Mouse (Mus musculus): ENCODE measurements around the gene Csnk1e. TPM values are rescaled to one million over a fixed set of nuclear protein-coding genes. Genes with fewer than 3 reads are reported as not detected.

Gene Csnk1e
- total RNA-seq, 2 experiments from 2014 or later: 46.6 to 46.7 TPM

- intact Hi-C loops (cut with DNase I; ENCODE audit: low total_unique reads): no loop called here
These were observed 25.8 kb downstream of the Csnk1e start for GRCm38 (mm10) chr15:79429527-79429926.

GRCm38 (mm10) chr15:79428616-79429015 is 26.8 kb downstream of the Csnk1e start:
- intact Hi-C loops (cut with DNase I; ENCODE audit: low total_unique reads): no loop called here
- no peak for DNase-seq

More at GRCm38 (mm10) chr15:79429527-79429926, 25.8 kb downstream of the Csnk1e start:
- DNase-seq: no peak

- intact Hi-C loops (cut with DNase I; ENCODE audit: low total_unique reads): no loop called here
- DNase-seq: no peak
These were observed 27.9 kb downstream of the Csnk1e start for GRCm38 (mm10) chr15:79427516-79427915.

GRCm38 (mm10) chr15:79425516-79425915 is 29.9 kb downstream of the Csnk1e start:
- intact Hi-C loops (cut with DNase I; ENCODE audit: low total_unique reads): no loop called here
- no peak for DNase-seq

- intact Hi-C loops (cut with DNase I; ENCODE audit: low total_unique reads): no loop called here
These were observed 30.8 kb downstream of the Csnk1e start for GRCm38 (mm10) chr15:79424602-79425001.

GRCm38 (mm10) chr15:79422715-79423243 is 32.6 kb downstream of the Csnk1e start:
- intact Hi-C loops (cut with DNase I; ENCODE audit: low total_unique reads): no loop called here

More at GRCm38 (mm10) chr15:79424602-79425001, 30.8 kb downstream of the Csnk1e start:
- no peak for DNase-seq

GRCm38 (mm10) chr15:79418677-79419076 is 36.7 kb downstream of the Csnk1e start:
- peak; percentile 61 for DNase-seq
- intact Hi-C loops (cut with DNase I; ENCODE audit: low total_unique reads): no loop called here

More at GRCm38 (mm10) chr15:79422715-79423243, 32.6 kb downstream of the Csnk1e start:
- no peak for DNase-seq

- no peak for DNase-seq
- intact Hi-C loops (cut with DNase I; ENCODE audit: low total_unique reads): no loop called here
These were observed 37.1 kb downstream of the Csnk1e start for GRCm38 (mm10) chr15:79418265-79418664.

GRCm38 (mm10) chr15:79417379-79417778 is 38.0 kb downstream of the Csnk1e start:
- DNase-seq: no peak

GRCm38 (mm10) chr15:79416460-79417085 is 38.8 kb downstream of the Csnk1e start:
- intact Hi-C loops (cut with DNase I; ENCODE audit: low total_unique reads): no loop called here
- no peak for DNase-seq

More at GRCm38 (mm10) chr15:79417379-79417778, 38.0 kb downstream of the Csnk1e start:
- intact Hi-C loops (cut with DNase I; ENCODE audit: low total_unique reads): no loop called here

GRCm38 (mm10) chr15:79414513-79414912 is 40.9 kb downstream of the Csnk1e start:
- intact Hi-C loops (cut with DNase I; ENCODE audit: low total_unique reads): loop anchor here (5.0 kb wide), 1 partner anchor 53 kb away; no protein-coding TSS in a partner anchor
- DNase-seq: no peak

GRCm38 (mm10) chr15:79413802-79414201 is 41.6 kb downstream of the Csnk1e start:
- DNase-seq: no peak
- intact Hi-C loops (cut with DNase I; ENCODE audit: low total_unique reads): loop anchor here (5.0 kb wide), 1 partner anchor 53 kb away; no protein-coding TSS in a partner anchor

- intact Hi-C loops (cut with DNase I; ENCODE audit: low total_unique reads): loop anchor here (5.0 kb wide), 1 partner anchor 54 kb away; no protein-coding TSS in a partner anchor
These were observed 42.2 kb downstream of the Csnk1e start for GRCm38 (mm10) chr15:79413201-79413600.

GRCm38 (mm10) chr15:79411363-79412065 is 43.9 kb downstream of the Csnk1e start:
- intact Hi-C loops (cut with DNase I; ENCODE audit: low total_unique reads): loop anchor here (5.0 kb wide), 1 partner anchor 56 kb away; no protein-coding TSS in a partner anchor

More at GRCm38 (mm10) chr15:79413201-79413600, 42.2 kb downstream of the Csnk1e start:
- no peak for DNase-seq

GRCm38 (mm10) chr15:79409077-79409573 is 46.2 kb downstream of the Csnk1e start:
- DNase-seq: no peak
- intact Hi-C loops (cut with DNase I; ENCODE audit: low total_unique reads): loop anchor here (5.0 kb wide), 1 partner anchor 43 kb away; no protein-coding TSS in a partner anchor

More at GRCm38 (mm10) chr15:79411363-79412065, 43.9 kb downstream of the Csnk1e start:
- DNase-seq: no peak

GRCm38 (mm10) chr15:79406564-79406963 is 48.8 kb downstream of the Csnk1e start:
- no peak for DNase-seq
- intact Hi-C loops (cut with DNase I; ENCODE audit: low total_unique reads): loop anchor here (5.0 kb wide), 1 partner anchor 46 kb away; no protein-coding TSS in a partner anchor

GRCm38 (mm10) chr15:79404277-79404676 is 51.1 kb downstream of the Csnk1e start:
- no peak for DNase-seq
- intact Hi-C loops (cut with DNase I; ENCODE audit: low total_unique reads): no loop called here

- no peak for DNase-seq
- intact Hi-C loops (cut with DNase I; ENCODE audit: low total_unique reads): no loop called here
These were observed 51.6 kb downstream of the Csnk1e start for GRCm38 (mm10) chr15:79403763-79404210.

- intact Hi-C loops (cut with DNase I; ENCODE audit: low total_unique reads): no loop called here
- peak; percentile 84 for DNase-seq
These were observed 52.3 kb downstream of the Csnk1e start, which contains the start of gene Tmem184b for GRCm38 (mm10) chr15:79402836-79403762. Gene Tmem184b (minus strand): TSS chr15:79403569.

Data from gastrocnemius, postnatal 14 days (tissue).